Mouse (Mus musculus) adrenal gland, adult (tissue): ENCODE measurements around the gene Cuedc1.

ENCODE experiments used
- DNase-seq, 2 experiments: peaks; one replicate each; pipeline ENCODE4 v3.0.0; 2022 to 2023; ENCODE audit warnings: low spot score in 1 of 2; ENCODE audit not compliant: inconsistent age in 2 of 2

Cuedc1 gene

GRCm38 (mm10) chr11:88117356-88118090 lies 19.7 kb downstream of the Cuedc1 start:
- DNase-seq = peak; percentile 80 to 89

- DNase-seq = no peak
Measured at GRCm38 (mm10) chr11:88118091-88118440, 20.2 kb downstream of the Cuedc1 start.

DNA sequence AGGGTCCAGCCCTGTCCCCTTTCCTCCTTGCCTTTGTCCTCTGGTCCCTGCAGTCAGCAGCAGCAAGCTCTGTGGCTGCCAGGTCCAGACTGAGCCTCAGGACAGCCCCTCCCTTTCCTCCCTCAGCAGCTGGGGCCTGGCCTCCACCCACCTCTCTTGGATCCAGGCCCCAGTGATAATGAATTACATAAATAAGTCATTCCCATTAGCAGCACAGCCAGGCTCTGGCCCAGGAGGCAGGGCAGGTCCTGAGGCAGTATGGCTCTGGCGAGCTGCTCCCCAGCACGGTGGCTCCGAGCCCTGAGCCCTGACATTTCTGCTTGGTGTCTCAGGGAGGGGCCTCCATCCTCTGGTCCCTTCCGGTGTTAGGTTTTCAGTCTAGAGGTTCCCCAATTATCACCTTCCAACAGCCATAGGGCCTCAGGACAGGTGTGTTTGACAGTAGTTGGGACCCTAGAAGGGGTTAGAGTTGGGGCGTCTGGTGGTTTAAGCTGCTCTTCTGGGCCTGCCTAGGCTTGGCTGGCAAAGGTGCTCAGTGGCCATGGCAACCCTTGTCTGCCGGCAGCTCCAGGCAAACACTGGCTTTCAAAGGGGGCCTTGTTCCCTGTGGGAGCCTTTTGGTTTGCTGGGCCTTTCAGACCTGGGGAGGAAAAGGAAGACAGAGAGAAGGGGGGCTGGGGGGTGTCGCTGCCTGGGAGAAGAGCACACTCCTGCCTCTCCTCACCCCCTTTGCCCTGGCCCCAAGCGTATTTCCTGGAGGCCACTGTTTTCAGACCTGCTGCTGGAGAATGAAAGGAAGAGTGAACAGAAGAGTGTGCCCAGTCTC lies 21.2 kb downstream of the Cuedc1 start:
- DNase-seq = peak; percentile 85 to 92

GRCm38 (mm10) chr11:88122545-88122944 lies 24.7 kb downstream of the Cuedc1 start:
- no peak for DNase-seq

- DNase-seq = no peak
Measured at GRCm38 (mm10) chr11:88123021-88123420, 25.2 kb downstream of the Cuedc1 start.

GRCm38 (mm10) chr11:88123731-88124130 lies 25.9 kb downstream of the Cuedc1 start:
- DNase-seq = no peak

DNA sequence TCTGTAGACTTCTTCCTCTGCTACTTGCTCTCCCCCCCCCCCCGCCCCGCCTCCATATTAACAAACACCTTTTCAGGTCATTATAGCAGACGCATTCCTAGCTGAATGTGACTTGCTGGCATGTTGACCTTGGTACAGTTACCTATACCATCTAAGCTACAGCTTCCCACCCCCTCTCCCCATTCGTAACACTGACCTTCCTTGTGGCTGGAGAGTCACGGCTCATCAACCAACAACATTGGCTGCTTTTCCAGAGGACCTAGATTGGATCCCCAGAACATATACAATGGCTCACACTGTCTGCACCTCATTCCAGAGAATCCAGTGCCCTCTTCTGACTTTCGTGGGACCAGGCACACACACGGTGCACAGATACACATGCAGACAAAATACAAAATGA lies 27.6 kb downstream of the Cuedc1 start:
- no peak for DNase-seq

GRCm38 (mm10) chr11:88126306-88126793 lies 28.5 kb downstream of the Cuedc1 start:
- DNase-seq = no peak

DNA sequence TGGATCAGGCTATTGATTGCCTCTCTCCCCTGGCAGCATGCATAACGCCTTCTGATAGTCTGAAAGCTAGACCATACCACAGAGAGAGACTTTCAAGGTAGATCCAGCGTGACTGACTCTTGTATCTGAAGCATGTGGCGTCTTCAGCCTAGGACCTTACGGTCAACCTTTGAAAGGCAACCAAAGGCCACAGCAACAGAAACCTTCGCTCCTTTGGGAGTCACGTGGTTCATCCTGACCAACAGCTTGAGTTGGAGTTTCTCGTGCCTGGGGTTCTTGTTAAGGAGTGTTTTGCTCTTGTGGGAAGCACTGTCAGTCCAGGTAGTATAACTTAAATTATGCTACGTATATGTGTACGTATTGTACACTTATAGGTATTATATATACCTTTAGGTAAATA lies 30.6 kb downstream of the Cuedc1 start:
- no peak for DNase-seq

- DNase-seq = no peak
Measured at GRCm38 (mm10) chr11:88129281-88129680, 31.4 kb downstream of the Cuedc1 start.

GRCm38 (mm10) chr11:88129935-88130334 lies 32.1 kb downstream of the Cuedc1 start:
- no peak for DNase-seq

DNA sequence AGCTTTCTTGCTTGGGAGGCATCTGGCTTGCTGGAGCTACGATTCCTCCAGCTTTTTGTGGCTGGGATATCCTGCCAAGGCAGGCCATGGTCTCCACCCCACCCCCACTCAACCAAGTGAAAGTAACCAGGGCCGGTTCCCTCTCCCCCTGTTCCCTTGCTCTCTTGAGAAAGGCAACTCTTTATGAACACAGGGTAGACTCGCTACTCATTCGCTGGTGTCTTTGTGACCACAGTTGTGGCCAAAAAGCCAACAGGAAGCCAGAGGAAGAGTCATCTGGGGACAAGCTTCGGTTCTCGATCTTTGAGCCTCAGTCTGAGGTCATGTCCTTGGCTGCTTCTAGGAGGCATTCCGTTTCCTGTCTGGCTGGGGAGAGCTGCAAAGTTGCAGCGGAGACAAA lies 34.0 kb downstream of the Cuedc1 start:
- peak; percentile 81 to 94 for DNase-seq

DNA sequence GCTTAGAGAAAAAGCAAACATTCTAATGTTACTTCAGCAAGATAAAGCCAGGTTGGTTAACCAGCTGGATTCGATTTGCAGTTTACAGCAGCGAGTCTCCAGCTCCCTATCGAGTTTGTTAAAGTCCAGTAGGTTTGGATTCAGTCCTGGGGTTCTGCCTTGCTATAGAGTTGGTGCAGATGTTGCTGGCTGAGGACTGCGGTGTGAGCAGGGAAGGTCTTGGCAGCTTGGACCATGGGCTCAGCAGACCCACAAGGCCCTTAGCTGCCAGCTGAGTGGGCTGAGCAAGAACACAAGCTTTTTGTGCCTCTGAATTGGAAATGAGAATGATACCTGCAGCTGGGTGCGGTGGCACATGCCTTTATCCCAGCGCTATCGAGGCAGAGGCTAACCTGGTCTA lies 37.4 kb downstream of the Cuedc1 start:
- DNase-seq = no peak

GRCm38 (mm10) chr11:88137814-88138425 lies 40.1 kb downstream of the Cuedc1 start:
- DNase-seq = peak in 1 of 2 experiments; percentile 57

GRCm38 (mm10) chr11:88139256-88139861 lies 41.5 kb downstream of the Cuedc1 start:
- DNase-seq = peak; percentile 60 to 85

- peak in 1 of 2 experiments; percentile 58 for DNase-seq
Measured at GRCm38 (mm10) chr11:88140066-88141060, 42.5 kb downstream of the Cuedc1 start.

DNA sequence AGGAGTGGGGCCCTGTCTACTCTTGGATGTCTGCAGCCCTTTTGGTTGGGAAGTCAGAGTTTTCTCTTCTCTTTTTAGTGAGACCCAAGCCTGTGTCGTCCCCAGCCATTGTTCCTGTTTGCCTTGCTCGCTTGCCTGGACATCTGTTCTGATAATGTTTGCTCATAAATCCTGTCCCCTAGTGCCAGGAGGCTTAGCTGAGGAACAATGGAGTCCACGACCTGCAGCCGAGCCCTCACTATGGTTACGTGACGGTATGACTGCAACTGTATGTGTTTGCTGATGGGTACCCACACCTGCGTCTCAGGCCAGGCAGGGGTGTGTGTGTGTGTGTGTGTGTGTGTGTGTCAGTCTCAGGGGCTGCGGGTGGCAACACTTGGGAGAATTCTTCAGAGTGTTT lies 44.5 kb downstream of the Cuedc1 start:
- DNase-seq = no peak

GRCm38 (mm10) chr11:88144100-88144499 lies 46.2 kb downstream of the Cuedc1 start:
- no peak for DNase-seq

DNA sequence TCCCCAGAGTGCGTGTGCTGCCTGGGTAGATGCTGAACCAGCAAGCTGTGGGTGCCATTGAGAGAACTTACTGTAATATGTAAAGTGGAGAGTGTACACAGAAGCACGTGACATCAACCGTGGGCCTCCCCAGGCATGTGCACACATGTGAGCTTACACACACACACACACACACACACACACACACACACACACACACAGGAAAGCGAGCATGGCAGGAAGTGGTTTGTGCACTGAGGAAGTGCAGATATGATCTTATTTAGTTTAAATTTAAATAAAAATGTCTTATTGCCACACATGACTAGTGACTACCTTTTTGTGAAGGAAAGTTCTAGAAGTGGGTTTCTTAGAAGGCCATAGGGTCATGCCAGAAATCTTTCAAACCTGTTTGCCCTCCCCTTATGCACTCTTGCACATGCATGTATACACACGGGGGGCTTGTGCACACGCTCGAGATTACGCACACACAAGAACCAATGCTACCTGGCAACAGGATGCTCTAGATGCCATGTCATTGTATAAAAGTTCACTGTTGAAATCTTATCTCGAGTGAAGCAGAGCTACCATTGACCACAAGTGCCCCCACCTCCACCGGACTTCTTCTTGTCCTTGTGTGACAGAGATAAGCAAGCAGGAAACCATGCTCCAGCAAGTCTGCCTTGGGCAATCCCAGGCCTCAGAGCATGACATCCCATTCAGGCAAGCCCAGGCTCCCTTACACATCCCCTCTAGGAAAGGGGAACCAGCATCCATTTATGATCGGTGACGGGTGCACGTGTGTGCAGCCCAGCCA lies 47.6 kb downstream of the Cuedc1 start:
- peak in 1 of 2 experiments; percentile 62 for DNase-seq
